Mouse (Mus musculus) testis, adult 2 months (tissue): Measurements from ENCODE around the gene Shank3.
A peak's percentile ranks its signal among the peaks of the same experiment; 100 is the strongest.

Experiments used
- CTCF ChIP-seq: fragments of 200-500 bp; IDR thresholded peaks from 2 replicates; pipeline ENCODE4 v1.5.1; 2012; ENCODE audit warnings: low read depth, mild to moderate bottlenecking, inconsistent platforms, low read length, moderate library complexity; ENCODE audit not compliant: control insufficient read depth, insufficient read depth, insufficient replicate concordance
- POLR2A ChIP-seq: fragments of 200-500 bp; IDR thresholded peaks from 2 replicates; pipeline ENCODE4 v1.6.1; 2012; ENCODE audit warnings: low read depth, mild to moderate bottlenecking, inconsistent platforms, low read length, moderate library complexity; ENCODE audit not compliant: control insufficient read depth

- TF ChIP-seq CTCF (peak; percentile 71; the same call in 1 of the 2 replicates), POLR2A (no peak)
These were observed 30.9 kb downstream of the Shank3 start for GRCm38 (mm10) chr15:89530336-89530735.
